Mouse (Mus musculus) retina, embryonic 14.5 days (tissue): ENCODE measurements around the gene Padi1.

ENCODE experiments used
- DNase-seq: peaks from one replicate; pipeline ENCODE4 v3.0.0-alpha.2; 2015; ENCODE audit warnings: low spot score

Gene Padi1

DNA sequence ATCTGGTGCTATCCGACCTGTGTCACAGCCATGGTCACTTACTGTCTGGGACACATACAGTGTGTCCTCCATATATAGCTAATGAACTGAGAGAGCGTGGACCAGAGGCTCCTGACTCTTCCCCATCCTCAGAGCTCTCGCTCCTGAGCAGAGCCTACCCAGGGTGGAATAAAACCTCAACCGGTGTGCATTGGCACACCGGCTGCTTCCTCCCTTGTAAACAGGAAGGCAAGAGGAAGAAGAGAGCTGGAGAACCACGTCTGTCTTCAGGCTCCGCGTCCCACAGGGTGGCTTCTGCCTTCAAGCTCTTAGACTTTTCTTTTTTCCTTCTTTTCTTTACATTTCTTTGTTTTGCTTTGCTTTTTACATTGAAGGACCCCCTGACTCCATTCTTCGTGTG is 62.8 kb downstream of the Padi1 start:
- DNase-seq = no peak

DNA sequence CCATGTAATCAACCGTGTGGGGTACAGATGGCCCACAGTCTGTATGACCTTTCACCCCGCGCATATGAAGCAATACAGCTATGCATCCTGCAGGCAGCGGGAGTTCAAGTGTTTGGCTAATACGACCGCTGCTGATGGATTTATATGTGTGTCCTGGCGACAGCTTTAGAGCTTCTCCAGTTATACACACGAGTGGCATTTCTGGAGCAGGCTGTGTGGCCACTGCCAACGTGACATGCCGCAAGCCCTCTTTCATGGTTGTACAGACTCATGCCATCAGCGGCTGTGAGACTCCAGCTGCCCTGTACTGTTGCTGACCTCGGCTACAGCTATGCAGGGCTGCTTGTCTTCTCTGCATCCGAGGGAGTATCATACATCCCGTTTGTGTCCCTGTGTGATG is 65.1 kb downstream of the Padi1 start:
- no peak for DNase-seq

DNA sequence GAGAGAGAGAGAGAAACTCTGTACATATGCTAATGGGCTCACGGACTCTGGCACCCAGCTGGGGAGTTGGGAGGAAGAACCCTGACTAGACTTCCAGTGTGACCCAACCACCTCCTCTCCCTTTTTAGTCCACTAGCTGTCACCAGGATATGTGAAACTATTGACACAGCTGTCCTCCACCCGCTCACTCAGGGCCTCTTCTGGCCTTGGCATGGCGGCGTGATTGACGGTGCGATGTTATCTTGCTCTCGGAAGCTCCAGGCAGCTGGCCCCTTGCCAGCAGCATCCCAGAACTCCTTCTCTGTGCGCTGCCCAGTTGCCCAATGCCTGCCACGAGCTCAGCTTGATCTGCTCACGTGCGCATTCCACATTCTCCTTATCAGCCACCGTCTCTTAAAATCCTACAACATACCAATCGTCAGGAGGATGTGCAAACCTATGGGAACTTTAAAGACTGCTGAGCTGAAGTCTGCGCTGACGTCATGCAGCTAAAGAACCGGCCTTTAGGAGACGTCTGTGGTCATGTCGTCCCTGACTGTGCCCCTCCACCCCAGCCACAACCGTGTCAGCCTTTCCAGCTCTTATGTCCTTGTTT is 65.7 kb downstream of the Padi1 start:
- DNase-seq = no peak

DNA sequence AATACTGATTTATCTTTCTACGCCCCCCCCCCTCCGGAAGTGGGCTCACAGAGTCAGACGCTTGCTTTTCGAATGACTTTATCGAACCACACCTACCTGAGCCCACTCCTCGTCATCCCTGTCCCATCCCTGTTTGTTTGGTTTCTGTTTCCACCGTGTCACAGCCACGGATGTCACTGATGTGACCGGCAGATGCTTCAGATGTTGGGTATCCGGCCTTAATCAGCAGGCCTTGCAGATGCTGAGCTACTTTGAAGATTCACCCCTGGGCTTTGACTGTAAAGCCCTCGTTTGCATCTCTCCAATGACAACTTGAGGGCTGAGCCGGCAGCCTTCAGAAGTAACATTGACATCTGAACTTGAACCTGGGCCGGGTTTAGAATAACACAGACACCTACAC is 69.0 kb downstream of the Padi1 start:
- no peak for DNase-seq

DNA sequence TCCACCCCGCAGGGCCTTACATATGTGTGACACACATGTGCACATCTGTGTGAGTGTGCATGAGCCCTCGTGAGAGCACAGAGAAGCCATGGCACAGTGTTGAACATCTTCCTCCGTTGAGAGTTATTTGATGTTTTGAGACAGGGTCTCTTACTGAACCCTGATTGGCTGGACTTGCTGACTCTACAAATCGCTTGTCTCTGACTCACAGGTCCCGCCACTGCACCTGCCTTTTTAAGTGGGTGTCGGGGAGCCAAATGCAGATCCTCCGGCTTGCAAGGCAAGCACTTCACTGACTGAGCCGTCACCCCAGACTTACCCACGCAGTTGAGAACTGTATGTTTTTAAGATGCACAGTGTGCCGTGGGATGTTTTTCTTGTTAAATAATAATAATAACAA is 69.7 kb downstream of the Padi1 start:
- DNase-seq = no peak

DNA sequence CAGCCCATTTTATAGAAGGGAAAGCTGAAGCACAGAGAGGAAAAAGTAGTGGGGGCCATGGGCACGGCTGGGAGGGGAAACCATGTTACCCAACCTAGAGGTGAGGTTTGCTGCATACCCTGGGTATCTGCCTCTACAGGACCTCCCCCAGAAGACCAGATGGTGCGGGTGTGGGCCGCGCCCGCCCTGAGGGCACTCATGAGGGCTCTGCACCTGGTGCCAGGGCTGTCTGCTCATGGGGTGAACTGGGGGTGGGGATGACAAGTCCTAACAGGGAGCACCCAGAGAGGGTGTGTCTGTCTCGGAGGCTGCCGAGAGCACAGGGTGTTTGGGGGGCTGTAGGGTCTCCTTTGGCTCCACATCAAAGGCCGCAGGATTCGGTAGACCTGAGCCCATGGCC is 70.7 kb downstream of the Padi1 start:
- DNase-seq = no peak

DNA sequence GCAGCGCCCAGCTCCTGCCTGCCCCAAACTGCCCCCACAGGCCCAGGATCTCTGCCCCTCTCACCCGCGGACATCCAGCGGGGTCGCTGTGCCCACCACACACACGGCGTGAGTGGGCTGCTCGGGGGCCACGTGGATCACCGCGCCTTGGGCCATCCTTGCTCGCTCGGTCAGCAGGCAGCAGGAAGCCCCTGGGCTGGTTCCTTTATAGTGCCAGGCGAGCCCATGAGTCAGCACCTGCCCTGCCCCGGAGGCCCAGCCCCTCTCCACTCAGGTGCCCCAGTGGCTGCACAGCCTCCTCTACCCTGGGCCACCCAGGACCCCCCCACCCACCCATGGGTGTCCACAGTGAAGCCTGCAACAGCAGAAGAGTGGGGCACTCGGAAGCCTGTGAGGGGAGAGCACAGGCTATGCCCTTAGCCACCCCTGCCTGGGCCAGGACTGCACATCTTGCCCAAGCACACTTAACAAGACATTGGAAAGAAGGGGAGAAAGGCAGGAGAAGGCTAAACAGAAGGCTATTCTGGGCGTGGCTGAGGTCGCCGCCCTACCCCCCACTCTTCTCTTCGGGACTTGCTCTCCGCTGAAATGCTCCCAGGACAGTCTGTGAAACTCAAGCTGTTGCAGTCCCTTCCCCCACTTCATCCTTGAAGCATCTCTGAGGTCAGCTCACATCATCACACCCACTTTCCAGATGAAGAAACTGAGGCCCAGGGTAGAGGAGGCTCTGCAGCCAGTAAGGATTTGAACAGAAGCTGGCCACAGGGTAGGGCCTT is 71.4 kb downstream of the Padi1 start, which contains the start of gene Padi4:
Gene Padi4 (minus strand): TSS at position 212 of the 776 bp plus-strand sequence.
- DNase-seq = no peak

DNA sequence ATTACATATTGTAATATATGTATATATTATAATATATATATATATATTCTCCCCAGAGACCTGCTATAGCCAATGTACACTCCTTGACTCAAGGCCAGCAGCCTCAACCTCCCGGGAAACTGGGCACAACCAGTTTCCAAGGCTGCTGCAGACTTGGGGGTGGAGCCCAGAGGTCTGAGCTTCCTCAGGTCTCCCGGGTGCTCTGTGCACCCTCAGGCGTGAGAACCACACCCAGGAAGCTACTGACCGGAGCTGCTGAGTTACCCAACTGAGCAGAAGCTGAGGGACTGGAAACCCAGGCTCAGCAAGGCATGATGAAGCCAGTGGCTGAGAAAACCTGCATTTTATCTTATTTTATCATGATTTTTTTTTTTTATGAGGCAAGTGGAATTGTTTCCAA is 74.5 kb downstream of the Padi1 start:
- DNase-seq = no peak

DNA sequence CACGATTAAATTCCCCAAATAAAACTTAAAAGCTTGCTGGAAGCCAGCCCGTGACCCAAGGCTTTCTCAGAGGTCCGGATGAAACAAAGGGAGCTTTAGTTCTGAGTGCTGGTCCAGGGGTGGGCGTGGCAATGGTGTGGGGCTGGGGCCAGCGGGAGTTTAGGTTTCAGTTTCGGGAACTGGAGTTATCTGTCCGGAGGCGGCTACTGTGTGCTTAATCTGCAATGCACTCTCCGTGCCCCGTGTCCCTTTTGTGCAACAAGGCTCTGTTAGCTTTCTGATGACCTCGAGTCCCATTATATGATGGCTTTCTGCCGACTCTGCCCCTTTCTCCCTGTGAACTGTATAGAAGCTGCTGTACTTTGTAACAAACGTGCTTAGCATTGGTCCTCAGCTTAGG is 75.1 kb downstream of the Padi1 start:
- no peak for DNase-seq

DNA sequence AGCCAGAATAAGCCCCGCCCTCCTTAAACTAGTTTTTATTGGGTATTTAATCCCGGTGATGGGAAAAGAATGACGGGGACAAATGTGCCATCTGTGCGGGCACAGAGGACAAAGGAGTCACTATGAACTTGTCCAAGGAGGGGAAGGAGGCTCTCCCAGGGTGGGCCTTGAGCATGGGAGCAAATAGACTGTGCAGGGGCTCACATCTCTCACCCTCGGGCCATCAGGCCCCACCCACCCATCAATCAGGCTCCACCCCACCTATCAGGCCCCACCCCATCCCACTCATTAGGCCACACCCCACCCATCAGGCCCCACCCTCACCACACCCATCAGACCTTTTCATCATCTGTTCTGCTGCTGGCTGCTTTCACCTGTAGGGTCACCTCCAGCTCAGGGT is 76.6 kb downstream of the Padi1 start:
- DNase-seq = no peak

DNA sequence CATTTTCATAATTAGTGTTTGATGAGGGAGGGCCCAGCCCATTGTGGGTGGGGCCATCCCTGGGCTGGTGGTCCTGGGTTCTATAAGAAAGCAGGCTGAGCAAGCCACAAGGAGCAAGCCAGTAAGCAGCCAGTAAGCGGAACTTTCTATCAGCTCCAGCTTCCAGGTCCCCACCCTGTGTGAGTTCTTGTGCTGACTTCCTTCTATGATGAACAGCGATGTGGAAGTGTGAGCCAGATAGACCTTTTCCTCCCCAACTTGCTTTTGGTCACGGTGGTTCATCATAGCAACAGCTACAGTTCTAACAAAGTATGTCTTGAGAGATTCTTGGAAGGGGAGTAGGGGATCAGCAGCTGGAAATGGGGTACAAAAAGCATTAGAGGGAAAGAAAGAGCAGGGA is 79.6 kb downstream of the Padi1 start:
- no peak for DNase-seq

DNA sequence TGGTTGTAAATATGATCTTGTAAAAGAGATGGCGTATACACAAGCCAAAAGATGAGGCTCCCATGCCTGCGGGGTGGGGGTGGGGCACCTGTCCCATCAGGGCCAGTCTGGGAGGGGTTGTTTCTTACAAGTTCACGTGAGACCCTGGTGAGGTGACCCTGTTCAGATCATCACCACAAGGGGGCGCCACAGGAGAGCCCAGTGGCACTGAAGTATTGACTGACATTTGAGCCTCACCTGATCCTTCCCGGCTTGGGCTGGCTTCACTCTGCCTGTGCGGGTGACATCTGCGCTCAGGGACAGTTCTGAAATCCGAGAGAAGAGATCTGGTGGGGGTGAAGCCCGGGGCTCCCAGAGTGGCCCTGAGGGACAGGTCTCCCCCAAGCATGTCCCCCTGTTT is 82.4 kb downstream of the Padi1 start:
- peak; percentile 70 for DNase-seq
